Mouse (Mus musculus) layer of hippocampus, adult 2 months (tissue): Measurements from ENCODE around the gene Filip1l. TPM values are rescaled to one million over a fixed set of nuclear protein-coding genes. Genes with fewer than 3 reads are reported as not detected.

ENCODE experiments used
- DNase-seq, 2 experiments: peaks; one replicate each; pipeline ENCODE4 v3.0.0; 2022; ENCODE audit warnings: low spot score in 2 of 2
- H3K27ac ChIP-seq: fragments of 200-600 bp; 2 replicates; pipeline ENCODE4 v1.8.1; 2022
- H3K4me3 ChIP-seq: fragments of 200-600 bp; 2 replicates; pipeline ENCODE4 v1.8.1; 2022; ENCODE audit warnings: mild to moderate bottlenecking
- CTCF ChIP-seq: fragments of 200-600 bp; conservative IDR thresholded peaks from 2 replicates; pipeline ENCODE4 v1.8.1; 2022; ENCODE audit warnings: antibody characterized with exemption, mild to moderate bottlenecking, moderate library complexity
- total RNA-seq, 2 experiments: library from RNA; stranded (reverse); gene quantifications; 2 replicates each; pipeline ENCODE4 v1.2.3; 2021

Gene Filip1l
- total RNA-seq, 2 experiments from 2014 or later: 3.2 to 4.0 TPM

DNA sequence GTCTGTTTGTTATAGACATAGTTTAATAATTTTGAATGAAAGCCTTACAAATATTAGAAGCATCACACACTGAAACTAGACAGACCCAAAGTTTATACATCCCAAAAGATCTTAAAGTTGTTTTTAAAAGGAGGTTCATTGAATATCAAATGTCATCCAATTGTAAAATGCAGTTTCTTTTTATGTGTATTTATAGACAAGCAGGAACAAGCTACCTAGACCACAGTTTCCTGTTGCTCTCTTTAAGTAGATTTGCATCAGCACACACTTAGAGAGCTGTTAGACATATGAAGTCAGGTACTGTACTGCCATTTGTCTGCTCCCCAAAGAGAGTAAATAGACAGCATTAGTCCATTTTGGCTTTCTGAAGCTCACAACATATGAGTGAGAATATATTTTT is 118.2 kb downstream of the Filip1l start:
- Histone ChIP-seq H3K4me3 (no peak overlapping the region), H3K27ac (no peak overlapping the region)
- no peak for DNase-seq
- TF ChIP-seq CTCF: no peak

DNA sequence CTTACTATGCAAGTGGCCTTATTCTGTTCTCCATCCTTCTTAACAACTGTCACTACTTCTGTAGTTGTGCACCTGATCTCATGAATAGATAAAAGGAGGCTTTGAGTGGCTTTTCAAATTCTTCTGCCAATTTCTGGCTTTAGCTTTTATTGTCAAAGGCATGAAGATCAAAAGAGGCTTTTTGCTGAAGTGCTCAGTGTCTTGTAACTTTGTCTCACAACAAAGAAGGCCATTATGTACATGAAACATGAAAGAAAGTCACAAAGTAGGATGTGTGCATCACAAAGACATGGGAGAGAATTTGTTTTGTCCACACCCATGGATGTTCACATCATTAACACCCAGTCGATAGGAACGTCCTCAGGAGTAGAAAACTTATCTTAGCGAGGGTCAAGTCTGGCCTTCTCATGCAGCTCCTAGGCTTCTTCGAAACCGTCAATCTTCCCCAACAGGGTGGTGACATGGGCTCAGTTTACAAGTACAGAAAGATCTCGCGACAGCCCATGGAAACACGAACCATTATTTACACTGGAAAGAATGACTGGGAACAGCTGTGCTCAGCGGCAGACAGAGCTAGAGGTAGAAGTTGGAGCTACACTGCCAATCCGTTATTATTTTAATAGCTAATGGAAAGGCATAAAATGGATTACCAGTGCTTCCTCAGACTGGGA is 120.7 kb downstream of the Filip1l start:
- no peak overlapping the region for H3K4me3 ChIP-seq
- no peak for DNase-seq
- H3K27ac ChIP-seq: no peak overlapping the region
- TF ChIP-seq CTCF: no peak

DNA sequence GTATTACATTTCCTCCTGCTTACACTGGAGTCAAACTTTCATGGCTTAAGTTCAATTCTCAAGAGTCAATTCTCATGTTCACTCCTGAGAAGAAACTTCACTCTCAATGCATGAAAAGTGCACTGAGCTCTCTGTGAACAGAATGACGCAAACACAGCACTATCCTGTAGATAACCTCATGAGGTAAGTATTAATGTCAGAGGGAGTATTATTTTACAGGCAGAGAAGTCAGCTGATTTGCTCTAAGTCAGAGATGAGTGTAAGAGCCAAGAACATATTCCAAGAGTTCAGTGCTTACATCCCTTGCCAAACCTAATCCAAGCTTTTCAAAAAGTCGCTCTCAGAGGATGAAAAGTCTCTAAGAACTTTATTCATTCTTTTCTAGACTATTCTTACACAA is 125.6 kb downstream of the Filip1l start:
- H3K27ac ChIP-seq: no peak overlapping the region
- DNase-seq: no peak
- no peak for TF ChIP-seq CTCF
- H3K4me3 ChIP-seq: no peak overlapping the region

DNA sequence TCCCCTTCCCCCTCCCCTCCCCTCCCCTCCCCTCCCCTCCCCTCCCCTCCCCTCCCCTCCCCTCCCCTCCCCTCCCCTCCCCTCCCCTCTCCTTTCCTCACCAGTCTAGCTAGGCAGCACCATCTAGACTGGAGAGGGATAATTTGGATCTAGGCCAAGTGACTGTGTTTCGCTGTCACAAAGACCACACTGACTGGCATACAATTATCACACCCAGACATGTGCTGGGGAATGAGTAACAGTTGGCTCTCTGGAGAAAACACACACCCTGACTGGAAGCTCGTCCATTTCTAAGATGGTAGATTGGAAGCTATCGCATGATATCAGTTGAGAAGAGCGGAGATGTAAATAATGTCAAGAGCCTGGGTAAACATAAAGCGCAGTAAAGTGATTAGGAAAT is 126.9 kb downstream of the Filip1l start:
- Histone ChIP-seq H3K27ac (no peak overlapping the region), H3K4me3 (no peak overlapping the region)
- no peak for DNase-seq
- no peak for TF ChIP-seq CTCF

DNA sequence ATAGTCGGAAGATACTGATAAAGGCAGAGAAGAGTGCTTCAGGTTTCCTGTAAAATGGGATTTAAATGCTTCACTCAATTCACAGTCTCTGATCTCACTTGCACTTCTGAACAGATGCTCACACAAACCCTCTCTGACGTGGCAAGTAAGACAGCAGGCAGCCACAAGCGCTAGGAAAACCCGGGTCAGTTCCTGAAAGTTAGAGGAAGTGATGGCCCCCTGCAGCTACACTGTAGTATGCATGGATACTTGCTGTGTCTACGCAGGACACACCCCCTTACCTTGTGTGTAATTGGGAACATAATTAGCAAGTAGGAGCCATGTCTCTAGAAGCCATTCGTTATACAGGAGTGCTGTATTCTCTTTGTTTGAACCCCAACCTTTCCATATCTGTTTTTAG is 129.4 kb downstream of the Filip1l start:
- no peak for TF ChIP-seq CTCF
- no peak for DNase-seq
- Histone ChIP-seq H3K4me3 (no peak overlapping the region), H3K27ac (no peak overlapping the region)

DNA sequence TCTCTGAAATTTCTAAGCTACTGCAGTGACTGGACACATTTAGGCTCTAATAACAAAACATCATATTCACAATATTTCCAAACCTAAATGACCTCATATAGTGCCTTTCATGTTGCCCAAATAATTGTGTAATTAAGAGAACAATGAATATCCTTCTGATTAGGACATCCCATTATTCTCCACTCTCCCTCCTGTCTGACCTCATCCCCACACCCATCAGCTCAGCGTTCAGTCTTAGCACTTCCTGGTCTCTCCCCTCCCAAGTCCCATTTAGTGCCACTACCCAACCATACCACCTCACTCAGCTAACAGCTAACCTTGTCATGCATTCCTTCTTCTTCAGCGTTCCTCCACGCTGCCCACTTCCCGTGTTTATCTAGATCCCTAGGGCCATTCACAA is 130.0 kb downstream of the Filip1l start:
- Histone ChIP-seq H3K27ac (no peak overlapping the region), H3K4me3 (no peak overlapping the region)
- DNase-seq: no peak
- no peak for TF ChIP-seq CTCF

DNA sequence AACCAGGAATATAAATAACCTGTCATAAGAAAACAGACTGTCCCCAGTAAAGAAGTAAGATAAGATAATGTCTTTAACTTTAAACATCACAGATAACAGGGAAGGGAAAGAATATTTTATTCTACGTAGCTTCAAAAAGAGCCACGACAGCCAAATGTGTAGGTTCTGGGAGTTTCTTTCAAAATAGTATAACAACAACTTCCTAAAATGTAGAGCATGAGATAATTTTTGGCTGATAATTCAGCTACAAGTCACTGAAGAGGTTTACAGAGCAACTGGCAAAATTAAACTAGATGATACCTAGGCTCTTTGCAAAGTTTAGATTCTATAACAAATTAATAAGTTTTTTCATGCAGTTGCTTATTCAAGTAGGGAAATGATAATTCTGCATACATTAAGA is 130.6 kb downstream of the Filip1l start:
- H3K27ac ChIP-seq: no peak overlapping the region
- no peak for DNase-seq
- no peak for TF ChIP-seq CTCF
- no peak overlapping the region for H3K4me3 ChIP-seq

DNA sequence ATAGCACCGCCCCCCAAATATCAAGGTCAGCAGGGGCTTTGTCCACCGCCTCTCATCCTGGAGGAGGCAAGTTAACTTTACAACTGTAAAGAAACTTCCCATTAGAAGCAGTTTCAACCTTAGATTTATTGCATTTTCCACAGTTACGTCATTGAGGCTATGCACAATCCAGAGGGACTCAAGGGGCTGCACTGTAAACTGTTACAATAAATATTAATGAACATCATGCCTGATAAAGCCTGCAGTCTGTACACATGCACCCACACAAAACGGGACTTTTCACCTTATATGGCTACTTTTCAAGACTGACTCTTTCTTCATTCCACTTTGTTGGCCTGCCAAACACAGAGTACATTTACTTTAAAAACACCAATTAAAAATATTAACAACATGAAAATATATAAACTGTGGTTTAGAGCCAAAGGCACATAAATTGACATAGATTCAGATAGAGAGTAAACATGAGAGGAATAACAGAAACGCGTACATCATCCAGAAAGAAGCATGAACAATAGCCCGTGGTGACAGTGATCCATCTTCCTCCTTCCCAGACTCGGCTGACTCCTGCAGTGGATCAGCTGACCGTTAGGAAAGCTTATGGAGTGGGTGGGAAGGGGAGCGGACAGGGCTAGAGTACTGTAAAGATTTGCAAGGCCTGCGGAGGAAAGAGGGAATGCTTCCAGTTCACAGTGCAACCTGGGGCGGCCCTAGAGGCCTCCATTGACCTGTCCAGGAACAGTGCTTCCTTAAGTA is 131.3 kb downstream of the Filip1l start:
- H3K4me3 ChIP-seq: no peak overlapping the region
- DNase-seq: no peak
- TF ChIP-seq CTCF: no peak
- no peak overlapping the region for H3K27ac ChIP-seq

DNA sequence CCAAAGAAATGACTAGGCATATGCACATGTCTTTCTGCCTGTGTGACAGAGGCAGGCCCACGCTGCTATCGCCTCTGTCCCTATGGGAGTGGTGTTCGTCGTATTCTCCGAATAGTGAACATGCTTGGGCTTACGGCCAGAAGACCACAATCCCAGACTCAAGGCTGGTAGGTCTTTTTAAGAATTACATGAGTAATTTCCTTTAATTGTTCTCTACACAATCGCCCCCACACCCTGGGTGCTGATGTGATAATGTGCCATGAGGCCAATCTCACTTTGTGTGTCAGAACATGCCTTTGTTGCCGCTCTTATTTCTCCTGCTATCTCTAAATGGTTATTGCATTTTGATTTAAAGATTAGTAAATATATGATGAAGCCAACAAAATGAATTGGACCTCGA is 132.4 kb downstream of the Filip1l start:
- no peak for TF ChIP-seq CTCF
- no peak overlapping the region for H3K27ac ChIP-seq
- no peak for DNase-seq
- no peak overlapping the region for H3K4me3 ChIP-seq

DNA sequence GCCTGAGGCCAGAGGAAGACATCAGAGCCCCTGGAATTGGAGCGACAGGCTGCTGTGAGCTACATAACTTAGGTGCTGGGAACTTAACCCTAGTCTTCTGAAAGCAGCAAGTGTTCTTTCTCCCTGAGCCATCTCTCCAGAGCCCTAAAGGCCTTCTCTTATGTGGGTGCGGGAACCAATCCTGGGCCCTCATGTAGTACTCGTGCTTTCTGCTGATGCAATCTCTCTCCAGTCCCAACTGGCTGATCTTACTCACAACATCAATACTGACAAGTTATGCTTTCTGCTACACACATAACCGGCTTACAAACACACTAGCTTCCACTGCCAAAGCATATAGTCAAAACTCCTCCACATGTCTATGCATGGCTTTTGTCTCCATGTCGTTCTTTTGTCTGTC is 133.4 kb downstream of the Filip1l start:
- H3K4me3 ChIP-seq: no peak overlapping the region
- no peak for TF ChIP-seq CTCF
- H3K27ac ChIP-seq: no peak overlapping the region
- DNase-seq: no peak

DNA sequence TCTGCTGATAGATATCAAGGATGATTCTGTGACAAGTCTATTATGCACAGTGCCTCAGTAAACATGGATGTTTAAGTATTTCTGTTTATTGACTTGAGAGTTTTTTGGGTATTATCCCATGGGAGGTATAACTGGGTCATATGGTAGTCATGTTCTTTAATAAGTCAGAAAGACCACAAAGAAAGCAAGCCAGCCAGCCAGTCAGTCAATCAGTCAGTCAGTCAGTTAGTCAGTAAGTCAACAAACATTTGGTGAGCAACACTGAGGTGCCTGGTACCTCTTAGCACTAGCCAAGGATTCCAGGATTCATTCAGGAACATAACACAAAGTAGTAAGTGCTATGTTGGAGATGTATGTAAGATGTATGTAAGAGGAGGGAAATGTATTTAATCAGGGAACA is 135.8 kb downstream of the Filip1l start:
- H3K27ac ChIP-seq: no peak overlapping the region

DNA sequence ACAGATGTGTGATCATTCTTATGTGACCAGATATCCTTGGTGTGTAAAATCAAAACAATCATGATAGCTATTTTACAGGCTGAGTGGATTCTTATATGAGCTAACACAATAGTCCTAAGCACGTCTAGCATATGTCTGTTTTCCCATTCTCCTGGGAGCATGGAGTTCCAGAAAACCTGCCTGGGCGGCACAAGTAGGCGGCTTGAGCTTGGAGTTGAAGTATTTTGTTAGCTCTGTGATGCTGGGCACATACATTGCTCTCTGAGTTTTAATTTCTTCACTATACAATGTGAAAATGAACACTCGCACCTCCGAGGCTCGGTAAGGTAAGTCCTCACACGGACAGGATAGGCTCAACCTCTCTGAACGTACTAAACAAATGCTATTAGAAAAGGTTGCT is 137.8 kb downstream of the Filip1l start:
- TF ChIP-seq CTCF: no peak
- DNase-seq: no peak
- Histone ChIP-seq H3K27ac (peak overlapping the region; percentile 19), H3K4me3 (no peak overlapping the region)

More for the DNA sequence above, 135.8 kb downstream of the Filip1l start:
- no peak for DNase-seq
- no peak for TF ChIP-seq CTCF
- no peak overlapping the region for H3K4me3 ChIP-seq

DNA sequence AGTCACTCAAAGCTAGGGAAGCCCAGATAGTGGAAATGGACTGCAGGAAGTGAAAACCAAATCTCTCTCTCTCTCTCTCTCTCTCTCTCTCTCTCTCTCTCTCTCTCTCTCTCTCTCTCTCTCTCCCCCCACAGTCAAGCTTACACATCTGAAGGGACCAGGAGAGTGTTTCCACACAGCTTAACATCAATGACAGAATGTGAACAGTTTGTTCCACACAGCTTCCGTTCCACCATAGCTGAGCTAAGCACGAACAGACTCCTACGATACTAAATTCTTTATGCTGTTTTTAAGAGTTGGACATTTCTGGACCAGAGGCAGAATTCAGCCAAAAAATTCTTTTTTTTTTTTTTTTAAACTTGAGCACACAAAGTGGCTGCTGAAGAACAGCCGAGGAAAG is 139.0 kb downstream of the Filip1l start:
- no peak overlapping the region for H3K4me3 ChIP-seq
- no peak for TF ChIP-seq CTCF
- DNase-seq: no peak
- H3K27ac ChIP-seq: no peak overlapping the region
